Mouse (Mus musculus): ENCODE measurements around the gene Fam71e1.

The Fam71e1 gene

GRCm38 (mm10) chr7:44535657-44536589 is 39.5 kb downstream of the Fam71e1 start:
- no peak for DNase-seq (ENCODE audit: low spot score)

GRCm38 (mm10) chr7:44536590-44536968 is 40.2 kb downstream of the Fam71e1 start:
- no peak for DNase-seq (ENCODE audit: low spot score)

GRCm38 (mm10) chr7:44537009-44537408 is 40.6 kb downstream of the Fam71e1 start:
- DNase-seq (ENCODE audit: low spot score) = no peak

- no peak for DNase-seq (ENCODE audit: low spot score)
Measured at GRCm38 (mm10) chr7:44537496-44537895, 41.1 kb downstream of the Fam71e1 start.

GRCm38 (mm10) chr7:44538756-44539624 is 42.6 kb downstream of the Fam71e1 start:
- DNase-seq (ENCODE audit: low spot score) = no peak

GRCm38 (mm10) chr7:44542555-44542954 is 46.2 kb downstream of the Fam71e1 start:
- no peak for DNase-seq (ENCODE audit: low spot score)

GRCm38 (mm10) chr7:44543071-44543470 is 46.7 kb downstream of the Fam71e1 start:
- no peak for DNase-seq (ENCODE audit: low spot score)

- DNase-seq (ENCODE audit: low spot score) = no peak
Measured at GRCm38 (mm10) chr7:44546274-44546673, 49.9 kb downstream of the Fam71e1 start.

GRCm38 (mm10) chr7:44547041-44547440 is 50.7 kb downstream of the Fam71e1 start:
- DNase-seq (ENCODE audit: low spot score) = no peak

GRCm38 (mm10) chr7:44547725-44548124 is 51.3 kb downstream of the Fam71e1 start:
- peak; percentile 14 for DNase-seq (ENCODE audit: low spot score)

GRCm38 (mm10) chr7:44548497-44549087 is 52.2 kb downstream of the Fam71e1 start, which contains the start of gene Pold1:
Pold1 (minus strand) TSS chr7:44548849.
- DNase-seq (ENCODE audit: low spot score) = peak; percentile 100

- no peak for DNase-seq (ENCODE audit: low spot score)
Measured at GRCm38 (mm10) chr7:44549621-44550408, 53.4 kb downstream of the Fam71e1 start.

GRCm38 (mm10) chr7:44550409-44550678 is 54.0 kb downstream of the Fam71e1 start:
- DNase-seq (ENCODE audit: low spot score) = no peak
